Mouse (Mus musculus): ENCODE data around the gene Cyp26c1. TPM values are rescaled to one million over a fixed set of nuclear protein-coding genes. Genes with fewer than 3 reads are reported as not detected.

Cyp26c1 gene
- polyA plus RNA-seq, 1 experiment from 2014 or later = not detected

GRCm38 (mm10) chr19:37686941-37687850, 1.8 kb downstream of the Cyp26c1 start:
- ATAC-seq (replicated peaks; ENCODE audit: insufficient number of reproducible peaks, insufficient read depth, low FRiP score, low read depth) = peak; percentile 31; the same call in 1 of the 2 replicates

GRCm38 (mm10) chr19:37689478-37689877, 4.1 kb downstream of the Cyp26c1 start:
- ATAC-seq (replicated peaks; ENCODE audit: insufficient number of reproducible peaks, insufficient read depth, low FRiP score, low read depth) = no peak
- Histone ChIP-seq H3K4me2 (no peak overlapping the region), H3K27ac (no peak overlapping the region), H3K9me3 (replicated peaks) (no peaks in the 10 kb centered on the region), H3K4me1 (replicated peaks) (peaks cover 25% of the 10 kb centered on the region), H3K36me3 (no peaks in the 10 kb centered on the region), H3K4me3 (no peak overlapping the region), H3K9ac (no peak overlapping the region), H3K27me3 (peaks cover 100% of the 10 kb centered on the region)
- 51% methylated on average over 5 of the region's 5 CpGs for WGBS

More at GRCm38 (mm10) chr19:37686941-37687850, 1.8 kb downstream of the Cyp26c1 start:
- Histone ChIP-seq H3K9me3 (replicated peaks) (no peaks in the 10 kb centered on the region), H3K4me2 (0 out of 2 replicates have a peak overlapping the region, but pooled peaks have one; percentile 28), H3K27ac (no peak overlapping the region), H3K4me3 (0 out of 2 replicates have a peak overlapping the region, but pooled peaks have one; percentile 13), H3K9ac (no peak overlapping the region), H3K4me1 (replicated peaks) (peaks cover 19% of the 10 kb centered on the region), H3K36me3 (no peaks in the 10 kb centered on the region), H3K27me3 (peaks cover 88% of the 10 kb centered on the region)
- 11% methylated on average over 62 of the region's 62 CpGs for WGBS

GRCm38 (mm10) chr19:37690716-37691115, 5.3 kb downstream of the Cyp26c1 start:
- 0 out of 2 replicates have a peak overlapping the region, but pooled peaks have one; percentile 10 for H3K4me3 ChIP-seq
- no peak overlapping the region for H3K9ac ChIP-seq
- no peak overlapping the region for H3K27ac ChIP-seq
- H3K36me3 ChIP-seq = no peaks in the 10 kb centered on the region
- ATAC-seq (replicated peaks; ENCODE audit: insufficient number of reproducible peaks, insufficient read depth, low FRiP score, low read depth) = no peak
- no peaks in the 10 kb centered on the region for H3K9me3 ChIP-seq (replicated peaks)
- peaks cover 23% of the 10 kb centered on the region for H3K4me1 ChIP-seq (replicated peaks)
- peaks cover 100% of the 10 kb centered on the region for H3K27me3 ChIP-seq
- 7% methylated on average over 29 of the region's 29 CpGs for WGBS
- H3K4me2 ChIP-seq = peak overlapping the region; percentile 26; the same call in 1 of the 2 replicates

DNA sequence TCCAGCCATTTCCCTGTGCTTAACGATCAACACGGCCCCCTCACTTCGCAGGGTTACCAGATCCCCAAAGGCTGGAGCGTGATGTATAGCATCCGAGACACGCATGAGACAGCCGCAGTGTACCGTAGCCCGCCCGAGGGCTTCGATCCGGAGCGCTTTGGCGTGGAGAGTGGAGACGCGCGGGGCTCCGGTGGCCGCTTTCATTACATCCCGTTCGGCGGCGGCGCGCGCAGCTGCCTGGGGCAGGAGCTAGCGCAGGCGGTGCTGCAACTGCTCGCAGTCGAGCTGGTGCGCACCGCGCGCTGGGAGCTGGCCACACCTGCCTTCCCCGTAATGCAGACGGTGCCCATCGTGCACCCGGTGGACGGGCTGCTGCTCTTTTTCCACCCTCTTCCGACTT, 7.5 kb downstream of the Cyp26c1 start:
- H3K36me3 ChIP-seq = no peaks in the 10 kb centered on the region

DNA sequence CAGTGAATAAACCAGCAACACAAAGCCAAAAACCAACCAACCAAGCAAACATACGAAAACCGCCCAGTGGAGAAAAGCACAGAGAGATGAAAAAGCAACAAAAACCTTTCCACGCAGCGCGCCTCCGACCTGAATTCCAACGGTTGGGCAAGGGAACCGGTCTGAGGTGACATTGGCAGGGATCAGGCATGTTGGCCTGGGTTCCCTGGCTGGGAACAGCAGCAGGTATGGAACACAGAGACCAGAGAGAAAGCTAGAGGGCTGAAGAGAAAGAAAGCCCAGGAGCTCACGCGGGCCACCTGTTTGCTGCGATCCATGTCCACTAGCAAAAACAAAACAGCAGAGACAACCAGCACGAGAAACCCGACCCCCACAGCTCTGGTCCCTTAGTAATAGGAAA, 9.8 kb downstream of the Cyp26c1 start:
- ATAC-seq (replicated peaks; ENCODE audit: insufficient number of reproducible peaks, insufficient read depth, low FRiP score, low read depth) = no peak
- WGBS = 55% methylated on average over 13 of the region's 13 CpGs
- H3K4me3 ChIP-seq = no peak overlapping the region
- H3K4me1 ChIP-seq (replicated peaks) = peaks cover 45% of the 10 kb centered on the region
- no peak overlapping the region for H3K9ac ChIP-seq
- H3K9me3 ChIP-seq (replicated peaks) = no peaks in the 10 kb centered on the region
- H3K36me3 ChIP-seq = no peaks in the 10 kb centered on the region
- no peak overlapping the region for H3K27ac ChIP-seq
- H3K27me3 ChIP-seq = peaks cover 100% of the 10 kb centered on the region
- no peak overlapping the region for H3K4me2 ChIP-seq

More for the DNA sequence above, 7.5 kb downstream of the Cyp26c1 start:
- Histone ChIP-seq H3K9ac (no peak overlapping the region), H3K27ac (no peak overlapping the region), H3K4me1 (replicated peaks) (peaks cover 33% of the 10 kb centered on the region), H3K4me3 (peak overlapping the region; percentile 50), H3K9me3 (replicated peaks) (no peaks in the 10 kb centered on the region), H3K4me2 (peak overlapping the region; percentile 74), H3K27me3 (peaks cover 100% of the 10 kb centered on the region)
- ATAC-seq (replicated peaks; ENCODE audit: insufficient number of reproducible peaks, insufficient read depth, low FRiP score, low read depth) = 0 out of 2 replicates have a peak, but pooled peaks have one; percentile 14
- WGBS = 2% methylated on average over 40 of the region's 40 CpGs

DNA sequence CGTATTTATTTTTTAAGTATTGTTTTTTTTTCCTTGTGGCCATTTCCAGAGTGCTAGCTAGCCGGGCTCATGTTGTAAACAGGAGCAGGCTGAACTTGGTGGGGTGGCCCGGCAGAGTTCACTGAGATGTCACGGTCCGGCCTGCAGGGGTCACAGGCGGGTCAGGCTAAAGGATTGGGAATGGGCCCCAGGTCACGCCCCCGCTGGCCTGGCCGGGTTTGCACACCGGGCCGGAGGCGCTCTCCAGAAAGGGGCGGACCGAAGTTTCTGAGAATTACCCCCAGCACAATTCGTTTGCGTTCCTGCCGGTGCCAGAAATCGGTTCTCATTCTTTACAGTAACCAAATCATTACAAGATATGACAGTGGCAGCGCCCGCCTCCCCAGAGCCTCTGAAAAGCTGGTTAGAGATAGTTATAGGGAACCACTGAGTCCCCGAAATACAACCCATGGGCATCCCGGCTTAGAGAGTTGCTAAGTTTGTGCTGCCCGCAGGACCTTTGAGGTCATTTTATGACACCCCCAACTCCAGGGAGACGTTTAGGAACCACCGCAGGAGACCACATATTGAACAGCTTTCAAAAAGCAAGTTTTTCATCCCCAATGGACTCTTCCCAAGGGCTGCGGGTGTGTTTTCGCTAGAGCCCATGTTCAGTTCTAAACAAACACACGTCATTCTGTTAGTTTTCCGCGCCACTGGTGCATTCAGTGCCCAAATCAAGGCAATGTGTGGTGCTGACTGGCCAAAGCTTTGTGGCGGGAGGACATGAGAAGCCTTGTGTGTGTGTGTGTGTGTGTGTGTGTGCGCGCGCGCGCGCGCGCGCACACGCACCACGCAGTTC, 10.6 kb downstream of the Cyp26c1 start:
- Histone ChIP-seq H3K4me3 (peak overlapping the region; percentile 50), H3K27ac (no peak overlapping the region), H3K9me3 (replicated peaks) (no peaks in the 10 kb centered on the region), H3K9ac (no peak overlapping the region), H3K4me2 (peak overlapping the region; percentile 82), H3K36me3 (no peaks in the 10 kb centered on the region), H3K4me1 (replicated peaks) (peaks cover 42% of the 10 kb centered on the region), H3K27me3 (peaks cover 100% of the 10 kb centered on the region)
- WGBS = 7% methylated on average over 42 of the region's 42 CpGs
- ATAC-seq (replicated peaks; ENCODE audit: insufficient number of reproducible peaks, insufficient read depth, low FRiP score, low read depth) = no peak

DNA sequence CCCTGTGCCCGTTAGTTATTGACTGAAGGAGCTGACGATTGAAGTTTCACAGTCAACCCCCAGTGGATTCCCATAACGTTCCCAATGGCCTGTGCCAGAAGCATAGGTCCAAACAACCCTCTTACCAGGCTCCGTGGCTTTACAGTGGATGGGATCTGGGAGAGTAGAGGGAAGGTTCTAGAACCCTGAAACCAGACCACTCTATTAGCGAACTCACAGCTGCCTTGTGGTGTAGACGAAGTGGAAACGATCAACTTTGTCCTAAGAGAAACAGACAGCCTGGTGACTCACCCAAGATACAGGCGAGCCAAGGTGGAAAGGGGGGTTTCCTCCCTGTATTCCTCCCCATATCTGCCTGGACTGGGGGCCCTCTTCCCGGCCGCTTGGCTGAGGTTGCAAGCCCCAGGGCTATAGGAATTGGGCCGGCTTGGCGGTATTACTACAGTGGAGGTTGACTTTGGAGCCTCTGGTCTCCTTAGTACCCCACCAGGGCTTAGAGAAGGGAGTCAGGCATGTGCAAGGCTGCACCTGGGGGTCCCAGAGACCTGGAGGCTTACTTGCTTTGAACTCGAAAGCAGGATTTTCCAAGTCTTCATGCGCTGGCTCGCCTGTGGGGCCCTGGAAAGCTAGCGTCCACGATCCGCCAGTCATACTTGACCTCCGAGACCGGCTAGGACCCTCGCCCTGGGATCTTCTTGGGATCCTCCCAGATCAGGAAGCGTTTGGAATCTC, 11.4 kb downstream of the Cyp26c1 start:
- Histone ChIP-seq H3K9ac (no peak overlapping the region), H3K9me3 (replicated peaks) (no peaks in the 10 kb centered on the region), H3K27me3 (peaks cover 100% of the 10 kb centered on the region), H3K4me1 (replicated peaks) (peaks cover 42% of the 10 kb centered on the region), H3K4me3 (peak overlapping the region; percentile 50), H3K36me3 (no peaks in the 10 kb centered on the region), H3K27ac (no peak overlapping the region), H3K4me2 (peak overlapping the region; percentile 82)
- 3% methylated on average over 22 of the region's 22 CpGs for WGBS
- no peak for ATAC-seq (replicated peaks; ENCODE audit: insufficient number of reproducible peaks, insufficient read depth, low FRiP score, low read depth)

- Histone ChIP-seq H3K9me3 (replicated peaks) (no peaks in the 10 kb centered on the region), H3K4me1 (replicated peaks) (peaks cover 42% of the 10 kb centered on the region), H3K27me3 (peaks cover 100% of the 10 kb centered on the region), H3K36me3 (no peaks in the 10 kb centered on the region), H3K4me3 (peak overlapping the region; percentile 50), H3K4me2 (peak overlapping the region; percentile 82), H3K27ac (no peak overlapping the region), H3K9ac (no peak overlapping the region)
- WGBS = 0% methylated on average over 18 of the region's 18 CpGs
- ATAC-seq (replicated peaks; ENCODE audit: insufficient number of reproducible peaks, insufficient read depth, low FRiP score, low read depth) = no peak
These were observed 11.9 kb downstream of the Cyp26c1 start for GRCm38 (mm10) chr19:37697335-37697636.

DNA sequence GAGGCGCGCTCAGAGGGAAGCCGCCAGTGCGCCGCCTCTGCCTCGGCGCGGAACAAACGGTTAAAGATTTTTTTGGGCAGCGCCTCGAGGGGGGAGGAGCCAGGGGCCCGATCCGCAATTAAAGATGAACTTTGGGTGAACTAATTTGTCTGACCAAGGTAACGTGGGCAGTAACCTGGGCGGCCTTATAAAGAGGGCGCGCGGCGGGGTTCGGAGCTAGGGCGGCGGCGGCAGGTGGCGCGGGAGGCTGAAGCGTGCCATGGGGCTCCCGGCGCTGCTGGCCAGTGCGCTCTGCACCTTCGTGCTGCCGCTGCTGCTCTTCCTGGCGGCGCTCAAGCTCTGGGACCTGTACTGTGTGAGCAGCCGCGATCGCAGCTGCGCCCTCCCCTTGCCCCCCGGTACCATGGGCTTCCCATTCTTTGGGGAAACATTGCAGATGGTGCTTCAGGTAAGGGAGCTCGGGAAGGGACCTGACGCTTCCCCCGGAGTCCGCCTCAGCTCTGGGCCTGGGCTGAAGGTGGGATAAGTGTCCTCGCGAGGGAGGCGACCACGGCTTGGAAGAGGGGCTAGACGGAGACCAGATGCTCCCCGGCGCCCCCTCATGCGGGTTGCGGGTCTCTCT, 12.4 kb downstream of the Cyp26c1 start, which contains the start of gene Cyp26a1:
Cyp26a1 (plus strand) TSS at position 148 of the 622 bp plus-strand sequence.
- Histone ChIP-seq H3K4me1 (replicated peaks) (peaks cover 39% of the 10 kb centered on the region), H3K9ac (no peak within 1 kb of the TSS), H3K27ac (no peak within 1 kb of the TSS), H3K27me3 (peaks cover 100% of the 10 kb centered on the region), H3K4me3 (peak within 1 kb of the TSS; percentile 50), H3K36me3 (no peaks in the 10 kb centered on the region), H3K9me3 (replicated peaks) (no peaks in the 10 kb centered on the region), H3K4me2 (peak within 1 kb of the TSS; percentile 82)
- WGBS = under 1% methylated on average over 49 of the region's 51 CpGs
- ATAC-seq (replicated peaks; ENCODE audit: insufficient number of reproducible peaks, insufficient read depth, low FRiP score, low read depth) = no peak

DNA sequence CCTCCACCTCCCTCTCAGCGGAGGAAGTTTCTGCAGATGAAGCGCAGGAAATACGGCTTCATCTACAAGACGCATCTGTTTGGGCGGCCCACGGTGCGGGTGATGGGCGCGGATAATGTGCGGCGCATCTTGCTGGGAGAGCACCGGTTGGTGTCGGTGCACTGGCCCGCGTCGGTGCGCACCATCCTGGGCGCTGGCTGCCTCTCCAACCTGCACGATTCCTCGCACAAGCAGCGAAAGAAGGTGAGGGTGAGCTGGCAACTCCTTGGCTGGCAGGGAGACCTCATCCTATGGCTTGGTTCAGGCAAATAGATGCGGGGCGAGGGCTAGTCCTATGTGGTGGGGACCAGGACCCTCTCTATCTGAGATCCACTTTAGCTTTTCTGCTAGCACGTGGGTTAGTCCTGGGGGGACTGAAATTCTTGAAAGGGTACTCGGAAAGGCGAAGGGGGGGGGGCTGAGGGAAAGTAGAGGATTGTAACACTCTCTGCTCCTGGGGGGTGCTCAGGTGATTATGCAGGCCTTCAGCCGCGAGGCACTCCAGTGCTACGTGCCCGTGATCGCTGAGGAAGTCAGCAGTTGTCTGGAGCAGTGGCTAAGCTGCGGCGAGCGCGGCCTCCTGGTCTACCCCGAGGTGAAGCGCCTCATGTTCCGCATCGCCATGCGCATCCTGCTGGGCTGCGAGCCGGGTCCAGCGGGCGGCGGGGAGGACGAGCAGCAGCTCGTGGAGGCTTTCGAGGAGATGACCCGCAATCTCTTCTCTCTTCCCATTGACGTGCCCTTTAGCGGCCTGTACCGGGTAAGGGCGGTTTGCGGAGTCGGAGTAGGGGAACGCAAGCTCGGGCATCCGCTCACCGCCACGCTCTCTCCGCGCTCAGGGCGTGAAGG, 13.1 kb downstream of the Cyp26c1 start:
- ATAC-seq (replicated peaks; ENCODE audit: insufficient number of reproducible peaks, insufficient read depth, low FRiP score, low read depth) = no peak
- Histone ChIP-seq H3K36me3 (no peaks in the 10 kb centered on the region), H3K4me2 (peak overlapping the region; percentile 82), H3K27me3 (peaks cover 100% of the 10 kb centered on the region), H3K4me1 (replicated peaks) (peaks cover 34% of the 10 kb centered on the region), H3K9ac (no peak overlapping the region), H3K27ac (no peak overlapping the region), H3K9me3 (replicated peaks) (no peaks in the 10 kb centered on the region), H3K4me3 (peak overlapping the region; percentile 50)
- WGBS = under 1% methylated on average over 63 of the region's 63 CpGs
